Mouse (Mus musculus): ENCODE data around the gene Cd300lf. TPM values are rescaled to one million over a fixed set of nuclear protein-coding genes. Genes with fewer than 3 reads are reported as not detected.

The Cd300lf gene
- under 1 TPM; 0.35 to 0.76 TPM for total RNA-seq (2021)
- long read RNA-seq, experiment 1: 0 reads
- long read RNA-seq, experiment 2: 0 reads

- peak in 1 of 2 experiments; percentile 20 for DNase-seq (ENCODE audit: low spot score in 2 of 2)
Measured at GRCm38 (mm10) chr11:115133800-115134199, at the start of gene Cd300lf. Gene Cd300lf, minus strand, starts transcription at chr11:115133992.

- DNase-seq (ENCODE audit: low spot score in 2 of 2): peak; percentile 75 to 78
Measured at GRCm38 (mm10) chr11:115181913-115182638, 48.3 kb upstream of the Cd300lf start.

DNA sequence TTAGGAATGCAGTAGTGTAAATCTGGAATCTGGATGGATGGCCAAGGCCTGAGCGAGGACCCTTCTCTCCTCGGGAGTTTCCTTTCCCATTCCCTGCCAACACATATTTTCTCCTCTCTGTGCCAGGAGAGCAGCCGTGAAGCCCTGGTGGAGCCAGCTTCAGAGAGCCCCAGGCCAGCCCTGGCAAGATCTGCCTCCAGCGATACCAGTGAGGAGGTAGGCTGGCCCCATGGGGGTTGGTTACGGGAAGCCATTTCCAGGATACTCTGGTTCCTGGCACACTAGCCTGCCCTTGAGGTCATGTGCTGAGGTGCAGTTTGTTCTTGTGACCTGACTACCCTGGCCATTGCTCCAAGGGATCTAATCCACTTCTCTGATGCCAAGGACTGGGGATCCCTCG, 46.1 kb upstream of the Cd300lf start:
- no peak for DNase-seq (ENCODE audit: low spot score in 2 of 2)

- peak in 1 of 2 experiments; percentile 77 for DNase-seq (ENCODE audit: low spot score in 2 of 2)
Measured at GRCm38 (mm10) chr11:115179191-115179590, 45.4 kb upstream of the Cd300lf start.

DNA sequence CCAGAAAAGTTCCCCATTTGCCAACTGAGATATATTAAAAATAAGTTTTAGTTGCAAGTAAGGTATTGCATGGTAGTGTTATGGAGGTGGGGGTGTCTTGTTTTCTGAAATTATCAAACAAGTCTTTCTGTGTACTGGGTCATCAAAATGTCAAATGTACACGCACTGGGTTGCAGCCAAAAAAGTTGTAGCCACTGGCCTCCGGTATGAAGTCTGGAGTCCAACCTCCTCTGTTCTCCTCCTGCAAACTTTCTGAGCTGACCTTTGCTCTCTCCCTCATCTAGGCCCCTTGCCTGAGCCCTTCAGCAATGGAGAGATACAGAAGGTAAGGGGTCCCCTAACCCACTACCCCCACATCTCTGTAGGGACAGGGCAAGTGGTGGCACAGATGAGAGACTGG, 45.0 kb upstream of the Cd300lf start:
- no peak for DNase-seq (ENCODE audit: low spot score in 2 of 2)

DNA sequence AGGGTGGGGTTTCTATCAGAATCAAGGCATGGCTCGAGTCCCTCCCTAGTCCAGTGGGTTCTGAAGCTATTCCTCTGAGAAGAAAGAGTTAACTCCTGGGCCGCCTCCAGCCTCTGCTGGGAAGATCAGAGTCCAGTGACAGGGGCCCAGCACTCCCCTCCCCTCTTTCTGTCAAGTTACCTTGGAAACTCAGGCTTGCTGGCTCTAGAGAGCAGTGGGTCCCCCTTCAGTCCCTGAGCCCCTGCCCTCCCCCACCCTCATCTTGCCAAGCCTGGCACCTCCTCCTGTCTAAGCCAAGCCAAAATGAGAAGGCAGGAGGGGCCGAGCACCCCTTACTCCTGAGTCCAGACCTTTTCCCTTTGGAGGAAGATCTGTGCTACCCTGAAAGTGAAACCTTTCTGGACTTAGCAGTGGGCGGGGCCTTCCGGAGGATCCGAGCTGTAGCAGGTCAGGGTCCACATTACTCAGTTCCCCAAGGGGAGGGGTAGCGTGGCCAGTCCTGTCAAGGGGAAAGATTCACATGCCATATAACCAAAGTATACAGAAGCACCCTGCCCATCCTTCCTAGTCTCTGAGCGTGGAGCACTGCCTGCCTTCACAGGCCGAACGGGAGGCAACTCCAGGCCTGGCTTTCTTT, 43.9 kb upstream of the Cd300lf start:
- peak in 1 of 2 experiments; percentile 49 for DNase-seq (ENCODE audit: low spot score in 2 of 2)

- no peak for DNase-seq (ENCODE audit: low spot score in 2 of 2)
Measured at GRCm38 (mm10) chr11:115176399-115177190, 42.8 kb upstream of the Cd300lf start.

GRCm38 (mm10) chr11:115173549-115174339, 40.0 kb upstream of the Cd300lf start:
- DNase-seq (ENCODE audit: low spot score in 2 of 2): no peak

GRCm38 (mm10) chr11:115172825-115173287, 39.1 kb upstream of the Cd300lf start:
- no peak for DNase-seq (ENCODE audit: low spot score in 2 of 2)

GRCm38 (mm10) chr11:115171125-115171524, 37.3 kb upstream of the Cd300lf start:
- no peak for DNase-seq (ENCODE audit: low spot score in 2 of 2)

DNA sequence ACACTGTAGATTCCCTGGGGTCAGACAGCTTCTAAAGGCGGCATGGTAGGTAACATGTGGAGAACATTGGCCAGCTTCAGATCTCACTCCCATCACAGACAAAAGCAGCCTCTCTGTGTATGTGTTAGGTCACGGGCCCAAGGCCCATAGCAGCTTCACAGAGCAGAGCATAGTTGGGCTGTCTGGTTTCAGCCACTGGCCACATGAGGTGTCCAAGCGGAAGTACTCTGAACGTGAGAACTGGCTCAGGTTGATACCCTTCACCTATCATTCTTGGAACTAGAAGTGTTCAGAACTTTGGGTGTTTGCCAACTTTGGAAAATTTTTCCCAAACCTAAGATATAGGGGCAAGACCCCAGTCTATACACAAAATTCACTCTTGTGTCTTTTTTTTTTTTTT, 35.6 kb upstream of the Cd300lf start:
- no peak for DNase-seq (ENCODE audit: low spot score in 2 of 2)

DNA sequence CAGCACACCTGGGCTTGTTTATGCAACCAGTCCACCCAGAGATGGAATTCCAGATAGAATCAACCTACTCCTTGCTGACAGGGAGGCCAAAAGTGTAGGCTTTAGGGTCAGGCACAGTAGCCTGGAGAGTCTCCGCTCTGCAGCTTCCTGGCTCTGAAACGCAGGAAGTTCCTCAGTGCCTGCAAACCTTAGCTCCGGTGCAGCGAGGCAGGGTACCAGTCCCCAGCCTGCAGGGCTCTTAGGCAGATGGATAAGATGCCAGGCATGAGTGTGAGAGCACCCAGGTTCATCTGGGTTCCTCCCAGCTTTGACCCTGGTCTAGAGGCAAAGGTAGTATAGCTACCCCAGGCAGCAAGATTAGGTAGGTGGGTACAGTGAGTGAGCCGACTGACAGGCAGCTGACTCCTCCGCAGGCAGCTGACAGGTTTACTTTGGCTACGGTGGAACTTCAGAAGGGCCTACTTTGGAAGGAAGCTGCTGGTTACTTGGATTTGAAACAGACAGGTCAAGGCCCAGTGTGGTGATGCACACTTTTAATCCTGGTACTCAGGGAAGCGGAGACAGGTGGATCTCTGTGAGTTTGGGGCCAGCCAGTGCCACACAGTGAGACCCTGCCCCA, 33.9 kb upstream of the Cd300lf start:
- DNase-seq (ENCODE audit: low spot score in 2 of 2): no peak

DNA sequence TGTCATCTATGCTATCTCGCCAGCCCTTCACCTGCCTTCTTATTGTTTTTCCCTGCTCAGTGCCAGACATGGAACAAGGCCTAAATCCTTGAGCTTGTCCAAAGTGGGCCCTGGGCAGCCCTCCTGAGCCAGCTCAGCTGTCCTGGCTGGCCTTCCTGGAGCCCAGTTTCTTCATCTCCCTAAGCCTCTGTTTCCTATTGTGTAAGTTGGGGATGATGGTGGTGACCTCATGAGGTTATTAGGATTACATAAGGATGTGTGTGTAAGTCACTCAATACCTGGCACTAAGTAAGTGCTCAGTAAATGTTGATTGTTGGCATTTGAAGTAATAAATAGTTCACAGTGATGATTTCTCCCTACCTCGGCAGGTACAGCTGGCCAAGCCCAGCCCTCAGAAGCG, 33.0 kb upstream of the Cd300lf start:
- no peak for DNase-seq (ENCODE audit: low spot score in 2 of 2)

GRCm38 (mm10) chr11:115164976-115165374, 31.2 kb upstream of the Cd300lf start:
- DNase-seq (ENCODE audit: low spot score in 2 of 2): peak in 1 of 2 experiments; percentile 77

GRCm38 (mm10) chr11:115164341-115164975, 30.7 kb upstream of the Cd300lf start:
- DNase-seq (ENCODE audit: low spot score in 2 of 2): no peak

DNA sequence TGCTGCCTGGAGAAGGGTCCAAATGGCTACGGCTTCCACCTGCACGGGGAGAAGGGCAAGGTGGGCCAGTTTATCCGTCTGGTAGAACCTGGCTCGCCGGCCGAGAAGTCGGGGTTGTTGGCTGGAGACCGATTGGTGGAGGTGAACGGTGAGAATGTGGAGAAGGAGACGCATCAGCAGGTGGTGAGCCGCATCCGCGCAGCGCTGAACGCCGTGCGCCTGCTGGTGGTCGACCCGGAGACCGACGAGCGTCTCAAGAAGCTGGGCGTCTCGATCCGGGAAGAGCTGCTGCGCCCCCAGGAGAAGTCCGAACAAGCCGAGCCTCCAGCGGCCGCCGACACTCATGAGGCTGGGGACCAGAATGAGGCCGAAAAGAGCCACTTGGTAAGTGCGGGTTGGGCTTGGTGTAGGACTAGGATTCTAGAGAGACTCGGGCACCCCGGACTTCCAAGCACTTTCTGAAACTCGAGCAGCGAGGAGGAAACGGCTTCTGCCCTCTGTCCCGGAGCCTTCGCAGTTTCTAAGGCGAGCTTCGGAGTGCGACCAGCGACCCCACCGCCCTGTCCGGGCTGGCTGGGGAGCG, 29.9 kb upstream of the Cd300lf start:
- no peak for DNase-seq (ENCODE audit: low spot score in 2 of 2)

- peak; percentile 92 to 96 for DNase-seq (ENCODE audit: low spot score in 2 of 2)
Measured at GRCm38 (mm10) chr11:115162832-115163480, 29.2 kb upstream of the Cd300lf start, which contains the start of gene Slc9a3r1. Gene Slc9a3r1, plus strand, starts transcription at chr11:115163341.

DNA sequence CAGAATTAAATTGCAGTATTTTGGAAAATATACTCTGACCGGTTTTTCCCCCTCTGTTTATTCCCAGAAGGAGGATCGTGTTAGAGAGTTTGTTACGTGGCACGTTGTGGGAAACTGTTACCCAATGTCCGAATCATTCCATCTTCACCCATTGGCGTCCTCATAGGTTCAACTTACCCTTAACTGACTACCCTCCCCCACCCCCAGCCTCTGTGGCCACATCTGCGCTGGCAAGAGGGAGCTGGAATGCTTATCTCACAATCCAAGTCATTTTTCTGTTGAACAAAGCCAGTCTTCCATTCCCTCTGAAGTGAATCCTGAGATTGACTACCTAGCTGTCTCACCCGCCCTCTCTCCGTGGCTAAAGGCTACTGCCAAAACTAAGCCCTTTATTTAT, 28.4 kb upstream of the Cd300lf start:
- DNase-seq (ENCODE audit: low spot score in 2 of 2): no peak
